Mouse (Mus musculus) bone marrow macrophage, adult 2 months (primary cell): ENCODE measurements around the gene Slc25a33.

Source experiments
- CTCF ChIP-seq: IDR thresholded peaks from 2 replicates; pipeline ENCODE4 v1.5.1; 2012; ENCODE audit warnings: low read depth, mild to moderate bottlenecking, low read length, moderate library complexity
- POLR2A ChIP-seq: IDR thresholded peaks from 2 replicates; pipeline ENCODE4 v1.6.1; 2012; ENCODE audit warnings: mild to moderate bottlenecking, low read depth, low read length, borderline replicate concordance

DNA sequence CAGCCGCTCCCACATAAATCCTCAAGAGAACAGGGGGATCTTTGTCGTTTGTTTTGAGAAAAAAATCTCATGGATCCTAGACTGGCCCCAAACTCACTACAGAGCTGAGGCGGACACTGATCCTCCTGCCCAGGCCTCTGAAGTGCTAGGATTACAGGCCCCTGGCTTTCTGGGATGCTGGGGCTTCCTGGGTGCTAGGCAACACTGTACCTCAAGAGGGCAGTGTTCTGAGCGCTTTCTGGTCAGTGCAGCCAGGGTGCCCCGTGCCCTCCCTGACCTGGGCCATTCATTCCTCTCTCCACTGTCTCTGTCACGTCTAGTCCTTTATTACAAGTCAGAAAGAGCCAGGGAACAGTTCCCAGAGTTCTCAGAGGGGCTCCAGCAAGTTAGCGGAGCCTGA lies 62.1 kb downstream of the Slc25a33 start:
- TF ChIP-seq CTCF (peak; percentile 71), POLR2A (no peak)
